Mouse (Mus musculus) E14TG2a.4 (cell line): Measurements from ENCODE around the gene Gm49378.
A peak's percentile ranks its signal among the peaks of the same experiment; 100 is the strongest.

Source experiments
- H3K27me3 ChIP-seq: 2 replicates; pipeline ENCODE4 v1.6.1; 2014; ENCODE audit warnings: low read length, control low read depth; ENCODE audit not compliant: insufficient read depth
- H3K36me3 ChIP-seq: 2 replicates; pipeline ENCODE4 v1.6.1; 2014; ENCODE audit warnings: low read length, control low read depth; ENCODE audit not compliant: insufficient read depth
- H3K4me1 ChIP-seq: replicated peaks from 2 replicates; pipeline ENCODE4 v1.6.1; 2014; ENCODE audit warnings: low read depth, low read length, control low read depth
- H3K4me3 ChIP-seq: replicated peaks from 2 replicates; pipeline ENCODE4 v1.5.1; 2014; ENCODE audit warnings: mild to moderate bottlenecking, low read length
- H3K9me3 ChIP-seq: 2 replicates; pipeline ENCODE4 v1.6.1; 2014; ENCODE audit warnings: low read length, control low read depth
- CTCF ChIP-seq: conservative IDR thresholded peaks from 2 replicates; pipeline ENCODE4 v1.5.1; 2014; ENCODE audit warnings: low read length
- NANOG ChIP-seq: IDR thresholded peaks from 2 replicates; pipeline ENCODE4 v1.6.1; 2014; ENCODE audit warnings: borderline replicate concordance, low read length, mixed read lengths
- POU5F1 ChIP-seq: IDR thresholded peaks from 2 replicates; pipeline ENCODE4 v1.6.1; 2014; ENCODE audit warnings: low read length, borderline replicate concordance

Gm49378 gene

DNA sequence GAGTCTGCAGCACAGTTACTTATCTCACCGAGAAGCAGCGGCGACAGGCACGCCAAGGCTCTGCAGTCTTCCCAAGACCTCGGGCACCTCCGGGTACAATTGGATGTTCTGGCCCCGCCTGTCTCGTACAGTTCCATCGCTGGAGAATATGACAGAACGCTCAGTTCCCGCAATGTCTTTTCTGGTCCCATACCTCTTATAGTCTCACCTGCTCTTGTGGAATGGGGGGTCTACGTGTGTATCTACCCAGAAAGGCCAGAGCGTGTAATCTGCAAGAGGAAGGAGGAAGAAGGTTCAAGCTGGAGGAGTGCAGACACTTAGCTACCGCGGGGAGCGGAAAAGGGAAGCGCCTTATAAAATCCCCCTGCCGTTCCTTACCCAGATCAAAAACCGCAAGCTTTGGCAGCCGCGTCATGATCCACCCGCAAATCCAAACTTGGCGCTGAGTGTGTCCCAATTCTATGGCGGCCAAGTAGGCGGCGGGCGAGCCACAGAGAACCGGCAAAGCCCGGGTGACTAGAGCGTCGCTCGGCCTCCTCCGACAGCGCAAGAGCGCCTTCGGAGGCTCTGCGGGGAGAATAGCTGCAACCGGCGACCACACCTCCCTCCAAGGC lies 22.4 kb upstream of the Gm49378 start, which contains the start of gene Mdp1:
Gene Mdp1 (minus strand): TSS at position 549 of the 614 bp plus-strand sequence.
- Histone ChIP-seq H3K9me3 (no peaks in the 10 kb centered on the region), H3K27me3 (no peaks in the 10 kb centered on the region)
- no peak for TF ChIP-seq NANOG
- no peak for TF ChIP-seq CTCF
- TF ChIP-seq POU5F1, result no peak

DNA sequence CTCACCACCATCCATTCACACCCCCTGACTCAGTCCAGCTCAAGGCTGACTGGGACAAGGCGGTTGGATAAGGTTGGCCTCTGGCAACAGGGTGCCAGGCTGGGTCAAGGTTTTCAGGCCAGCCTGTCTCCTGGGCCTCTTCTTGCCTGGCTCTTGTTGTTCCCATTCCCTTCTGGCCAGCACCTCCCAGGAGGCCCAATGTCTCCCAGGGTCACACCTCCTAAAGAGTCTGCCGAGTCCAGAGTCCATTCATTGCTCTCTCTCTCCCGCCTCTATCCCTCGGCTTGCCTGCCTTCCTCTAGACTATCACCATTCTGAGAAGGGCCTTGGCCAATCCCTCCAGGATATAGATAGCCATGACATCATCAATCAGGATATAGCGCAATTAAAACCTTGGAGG lies 20.3 kb upstream of the Gm49378 start:
- H3K4me1 ChIP-seq, result peaks cover 23% of the 10 kb centered on the region
- TF ChIP-seq POU5F1 (no peak), NANOG (no peak), CTCF (no peak)
- no peaks in the 10 kb centered on the region for H3K9me3 ChIP-seq
- H3K36me3 ChIP-seq, result peaks cover 40% of the 10 kb centered on the region
- H3K27me3 ChIP-seq, result peaks cover 3% of the 10 kb centered on the region; the same call in 1 of the 2 replicates
- no peak overlapping the region for H3K4me3 ChIP-seq

More for the DNA sequence above, 22.4 kb upstream of the Gm49378 start, which contains the start of gene Mdp1:
- peaks cover 23% of the 10 kb centered on the region for H3K4me1 ChIP-seq
- peaks cover 60% of the 10 kb centered on the region for H3K36me3 ChIP-seq
- H3K4me3 ChIP-seq, result peak within 1 kb of the TSS; percentile 84

GRCm38 (mm10) chr14:55656935-55657334 lies 19.2 kb upstream of the Gm49378 start:
- Histone ChIP-seq H3K9me3 (no peaks in the 10 kb centered on the region), H3K4me3 (no peak overlapping the region), H3K27me3 (peaks cover 6% of the 10 kb centered on the region; the same call in 1 of the 2 replicates), H3K36me3 (peaks cover 29% of the 10 kb centered on the region), H3K4me1 (peaks cover 24% of the 10 kb centered on the region)
- TF ChIP-seq POU5F1, result no peak
- no peak for TF ChIP-seq CTCF
- no peak for TF ChIP-seq NANOG

GRCm38 (mm10) chr14:55651528-55651927 lies 13.8 kb upstream of the Gm49378 start:
- H3K27me3 ChIP-seq, result peaks cover 18% of the 10 kb centered on the region

GRCm38 (mm10) chr14:55649884-55650283 lies 12.2 kb upstream of the Gm49378 start, which contains the start of gene Tssk4:
TSS of gene Tssk4 (plus strand) at chr14:55650184.
- no peak for TF ChIP-seq CTCF
- no peak for TF ChIP-seq POU5F1
- no peak for TF ChIP-seq NANOG
- H3K36me3 ChIP-seq, result peaks cover 7% of the 10 kb centered on the region
- H3K9me3 ChIP-seq, result no peaks in the 10 kb centered on the region
- peaks cover 25% of the 10 kb centered on the region for H3K4me1 ChIP-seq
- H3K4me3 ChIP-seq, result no peak within 1 kb of the TSS
- H3K27me3 ChIP-seq, result peaks cover 16% of the 10 kb centered on the region

More at GRCm38 (mm10) chr14:55651528-55651927, 13.8 kb upstream of the Gm49378 start:
- no peak overlapping the region for H3K4me3 ChIP-seq
- TF ChIP-seq NANOG (no peak), CTCF (no peak), POU5F1 (no peak)
- peaks cover 12% of the 10 kb centered on the region for H3K4me1 ChIP-seq
- H3K36me3 ChIP-seq, result peaks cover 1% of the 10 kb centered on the region
- H3K9me3 ChIP-seq, result no peaks in the 10 kb centered on the region

DNA sequence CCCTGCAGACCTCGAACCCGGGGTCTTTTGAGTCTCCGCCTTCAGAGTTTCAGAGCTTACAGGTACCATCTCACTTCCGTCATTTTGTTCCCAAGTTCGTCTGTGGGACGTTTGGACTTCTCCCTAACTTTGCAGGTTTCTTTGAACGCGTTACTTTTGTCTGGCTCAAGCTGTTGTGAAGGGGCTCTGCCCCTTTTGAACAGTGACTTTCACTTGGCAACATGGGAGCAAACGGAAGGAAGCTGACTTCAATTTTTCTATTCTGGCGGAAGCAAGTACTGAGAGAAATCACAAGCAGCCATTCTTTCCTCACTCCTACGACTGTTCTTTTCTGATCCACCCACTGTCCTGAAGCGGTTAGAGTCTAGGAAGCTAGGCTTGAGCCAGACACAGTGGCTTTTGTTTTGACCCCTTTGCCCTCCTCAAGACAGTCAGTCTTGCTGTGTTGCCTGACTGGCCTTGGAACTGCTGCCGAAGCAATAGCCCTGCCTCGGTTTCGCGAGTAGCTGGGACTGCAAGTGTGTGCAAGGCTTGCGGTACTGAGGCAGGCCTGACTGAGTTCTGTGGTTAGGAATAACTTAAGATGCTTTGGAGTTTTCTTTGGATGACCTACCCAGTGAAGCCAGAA lies 6.7 kb upstream of the Gm49378 start:
- H3K4me1 ChIP-seq, result peaks cover 58% of the 10 kb centered on the region
- H3K27me3 ChIP-seq, result no peaks in the 10 kb centered on the region
- H3K36me3 ChIP-seq, result peaks cover 30% of the 10 kb centered on the region
- no peaks in the 10 kb centered on the region for H3K9me3 ChIP-seq
- TF ChIP-seq CTCF, result no peak
- no peak for TF ChIP-seq POU5F1
- no peak for TF ChIP-seq NANOG
- peak overlapping the region; percentile 96 for H3K4me3 ChIP-seq

GRCm38 (mm10) chr14:55643060-55643907 lies 5.6 kb upstream of the Gm49378 start, which contains the start of gene Tm9sf1:
TSS of gene Tm9sf1 (minus strand) at chr14:55643806.
- Histone ChIP-seq H3K36me3 (peaks cover 40% of the 10 kb centered on the region), H3K9me3 (no peaks in the 10 kb centered on the region), H3K27me3 (no peaks in the 10 kb centered on the region), H3K4me3 (peak within 1 kb of the TSS; percentile 96), H3K4me1 (peaks cover 58% of the 10 kb centered on the region)
- TF ChIP-seq NANOG (no peak), POU5F1 (no peak), CTCF (no peak)

DNA sequence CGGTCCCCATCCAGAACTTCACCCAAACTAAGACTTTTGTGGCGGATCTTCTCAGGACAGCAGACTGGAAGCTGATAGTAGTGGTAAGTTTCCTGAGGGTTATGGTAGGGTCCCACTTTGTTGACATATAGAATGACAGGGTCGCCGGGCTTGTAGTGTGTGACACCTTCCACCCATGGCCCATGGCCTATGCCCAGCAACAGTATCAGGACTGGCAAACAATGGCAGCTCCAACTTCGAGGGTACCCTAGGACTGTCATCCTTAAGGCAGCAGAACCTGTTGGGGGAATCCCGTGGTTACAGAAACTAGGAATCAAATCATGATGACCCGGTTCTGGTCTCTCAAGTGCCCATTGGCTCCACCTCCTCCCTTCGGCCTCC lies 5.0 kb upstream of the Gm49378 start:
- H3K4me1 ChIP-seq, result peaks cover 61% of the 10 kb centered on the region
- H3K27me3 ChIP-seq, result no peaks in the 10 kb centered on the region
- H3K36me3 ChIP-seq, result peaks cover 47% of the 10 kb centered on the region
- TF ChIP-seq CTCF (no peak), NANOG (no peak), POU5F1 (no peak)
- no peaks in the 10 kb centered on the region for H3K9me3 ChIP-seq
- H3K4me3 ChIP-seq, result peak overlapping the region; percentile 96
